Mouse (Mus musculus) embryonic facial prominence, embryonic 12.5 days (tissue): ENCODE measurements around the gene Lrrc37a. TPM values are rescaled to one million over a fixed set of nuclear protein-coding genes. Genes with fewer than 3 reads are reported as not detected.
A peak's percentile ranks its signal among the peaks of the same experiment; 100 is the strongest.
"Not testable (repeated sequence)": the region's sequence is repeated elsewhere in the genome, so short reads cannot be mapped to it uniquely, and the experiment has no call there.

Experiments used
- ATAC-seq: fragments of 200-750 bp; cut with Nextera tagmentation; 2 replicates; pipeline ENCODE4 v1.8.0; 2017; ENCODE audit not compliant: insufficient number of reproducible peaks, insufficient read depth, low FRiP score, low TSS enrichment
- H3K27ac ChIP-seq: fragments of 300-500 bp; sonication (generic); 2 replicates; pipeline ENCODE4 v1.5.1; 2016; ENCODE audit warnings: mild to moderate bottlenecking
- H3K27me3 ChIP-seq: fragments of 300-500 bp; sonication (generic); 2 replicates; pipeline ENCODE4 v1.6.1; 2016; ENCODE audit warnings: mild to moderate bottlenecking, moderate library complexity
- H3K36me3 ChIP-seq: fragments of 300-500 bp; sonication (generic); 2 replicates; pipeline ENCODE4 v1.6.1; 2016; ENCODE audit warnings: mild to moderate bottlenecking
- H3K4me1 ChIP-seq: fragments of 300-500 bp; sonication (generic); 2 replicates; pipeline ENCODE4 v1.6.1; 2016
- H3K4me2 ChIP-seq: fragments of 300-500 bp; sonication (generic); replicated peaks from 2 replicates; pipeline ENCODE4 v1.6.1; 2016; ENCODE audit warnings: mild to moderate bottlenecking, moderate library complexity
- H3K4me3 ChIP-seq: fragments of 300-500 bp; sonication (generic); 2 replicates; pipeline ENCODE4 v1.5.1; 2016; ENCODE audit warnings: mild to moderate bottlenecking
- H3K9ac ChIP-seq: fragments of 300-500 bp; sonication (generic); 2 replicates; pipeline ENCODE4 v1.6.1; 2016; ENCODE audit warnings: mild to moderate bottlenecking, moderate library complexity
- H3K9me3 ChIP-seq: fragments of 300-500 bp; sonication (generic); 2 replicates; pipeline ENCODE4 v1.6.1; 2016; ENCODE audit warnings: mild to moderate bottlenecking, moderate library complexity
- WGBS: fragments of 180-500 bp; shearing (Covaris S2); methylation state at CpG from one replicate; pipeline ENCODE4 v1.1.7; 2016; 5-methylcytosine and 5-hydroxymethylcytosine counted together
- polyA plus RNA-seq: library from polyadenylated mRNA; unstranded; fragments of >200 nt; fragmentation: Nextera tagmentation; extraction: Ambion mirVana; gene quantifications from 2 replicates; pipeline ENCODE4 v1.2.1, GENCODE M21; 2016

Lrrc37a gene
- polyA plus RNA-seq, 1 experiment from 2014 or later = not detected

GRCm38 (mm10) chr11:103412950-103413423, 91.4 kb downstream of the Lrrc37a start:
- Histone ChIP-seq H3K9me3 (no peaks in the 10 kb centered on the region), H3K36me3 (no peaks in the 10 kb centered on the region), H3K27ac (peak overlapping the region; percentile 73; the same call in 1 of the 2 replicates), H3K9ac (peak overlapping the region; percentile 40; the same call in 1 of the 2 replicates), H3K4me3 (peak overlapping the region; percentile 86), H3K4me1 (peaks cover 12% of the 10 kb centered on the region; the same call in 1 of the 2 replicates), H3K27me3 (0 out of 2 replicates have a peak, but pooled peaks cover 3% of the 10 kb centered on the region), H3K4me2 (peak overlapping the region; percentile 85)
- 2% methylated on average over 14 of the region's 14 CpGs for WGBS
- no peak for ATAC-seq

GRCm38 (mm10) chr11:103411981-103412949, 92.1 kb downstream of the Lrrc37a start, which contains the start of gene Plekhm1:
Gene Plekhm1, minus strand, starts transcription at chr11:103412687.
- Histone ChIP-seq H3K27ac (peak within 1 kb of the TSS; percentile 73; the same call in 1 of the 2 replicates), H3K36me3 (0 out of 2 replicates have a peak, but pooled peaks cover 2% of the 10 kb centered on the region), H3K4me2 (peak within 1 kb of the TSS; percentile 85), H3K27me3 (0 out of 2 replicates have a peak, but pooled peaks cover 3% of the 10 kb centered on the region), H3K9me3 (no peaks in the 10 kb centered on the region), H3K4me1 (peaks cover 12% of the 10 kb centered on the region; the same call in 1 of the 2 replicates), H3K9ac (peak within 1 kb of the TSS; percentile 75), H3K4me3 (peak within 1 kb of the TSS; percentile 86)
- ATAC-seq = peak; percentile 94
- WGBS = under 1% methylated on average over 65 of the region's 67 CpGs

DNA sequence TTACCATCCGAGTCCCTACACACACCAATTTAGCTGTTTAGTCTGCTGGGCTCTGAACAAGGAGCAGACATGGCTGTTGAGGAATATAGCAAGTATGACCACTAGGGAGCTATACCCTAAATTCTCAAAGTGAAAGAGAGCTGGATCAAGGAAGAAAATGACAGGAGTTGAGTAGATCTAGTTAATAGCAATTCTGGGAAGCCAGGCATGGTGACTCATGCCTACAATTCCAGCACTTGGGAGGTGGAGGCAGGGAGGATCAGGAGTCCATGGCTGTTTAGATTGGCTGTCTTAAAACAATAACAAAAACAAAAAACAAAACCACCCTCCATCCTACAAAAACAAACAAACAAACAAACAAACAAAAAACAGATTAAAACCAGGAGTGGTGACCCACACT, 93.1 kb downstream of the Lrrc37a start:
- peaks cover 12% of the 10 kb centered on the region; the same call in 1 of the 2 replicates for H3K4me1 ChIP-seq
- H3K9ac ChIP-seq = no peak overlapping the region
- H3K9me3 ChIP-seq = no peaks in the 10 kb centered on the region
- no peak overlapping the region for H3K27ac ChIP-seq
- 0 out of 2 replicates have a peak, but pooled peaks cover 3% of the 10 kb centered on the region for H3K27me3 ChIP-seq
- ATAC-seq = no peak
- peak overlapping the region; percentile 85 for H3K4me2 ChIP-seq
- WGBS = 75% methylated on average over 1 of the region's 1 CpGs
- H3K4me3 ChIP-seq = peak overlapping the region; percentile 86; the same call in 1 of the 2 replicates
- 0 out of 2 replicates have a peak, but pooled peaks cover 2% of the 10 kb centered on the region for H3K36me3 ChIP-seq

- Histone ChIP-seq H3K4me1 (peaks cover 12% of the 10 kb centered on the region; the same call in 1 of the 2 replicates), H3K9ac (no peak overlapping the region), H3K27me3 (no peaks in the 10 kb centered on the region), H3K4me2 (no peak overlapping the region), H3K27ac (no peak overlapping the region), H3K36me3 (peaks cover 5% of the 10 kb centered on the region; the same call in 1 of the 2 replicates), H3K9me3 (no peaks in the 10 kb centered on the region), H3K4me3 (no peak overlapping the region)
- WGBS = 90% methylated on average over 13 of the region's 13 CpGs
- no peak for ATAC-seq
Observed at GRCm38 (mm10) chr11:103408880-103409279, 95.5 kb downstream of the Lrrc37a start.

DNA sequence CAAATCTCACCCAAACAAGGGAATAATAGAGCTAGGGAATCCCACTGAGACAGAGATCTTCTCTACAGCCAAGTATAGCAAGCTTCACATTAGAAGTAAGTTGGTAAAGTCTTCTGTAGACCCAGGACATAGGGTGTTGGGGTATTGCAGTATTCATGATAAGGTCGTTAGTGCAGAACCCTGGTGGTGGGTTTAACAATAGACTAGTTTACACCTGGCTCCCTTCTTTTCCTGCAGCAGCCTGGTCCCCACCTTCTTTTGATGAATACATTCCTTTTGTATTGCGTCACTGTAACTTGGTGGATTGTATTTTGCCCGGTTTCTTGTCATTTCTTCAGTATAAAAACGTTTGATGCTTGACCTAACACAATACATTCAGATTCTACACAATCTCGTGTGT, 97.3 kb downstream of the Lrrc37a start:
- ATAC-seq, H3K9ac ChIP-seq: not testable (repeated sequence)
- 63% methylated on average over 5 of the region's 5 CpGs for WGBS

DNA sequence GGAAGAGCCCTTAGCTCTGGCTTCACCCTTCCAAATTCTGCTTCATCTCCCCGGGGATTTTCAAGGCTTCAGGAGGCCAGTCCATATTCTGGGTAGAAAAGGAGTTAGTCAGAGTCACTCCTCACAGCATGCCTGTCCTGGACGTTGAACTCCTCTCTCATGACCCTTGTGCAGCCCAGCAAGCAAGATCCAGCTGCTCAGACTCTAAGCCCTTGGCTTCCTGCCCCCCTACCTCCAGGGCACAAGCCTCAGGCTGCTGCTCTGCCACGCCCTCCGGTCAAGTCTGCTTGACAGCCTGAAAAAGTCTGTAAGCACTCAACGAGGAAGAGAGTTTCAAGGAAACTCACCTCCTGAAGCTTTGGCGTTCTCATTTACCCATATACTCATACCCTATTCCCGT, 97.8 kb downstream of the Lrrc37a start:
- no peak overlapping the region for H3K27ac ChIP-seq
- H3K27me3 ChIP-seq = no peaks in the 10 kb centered on the region
- no peak overlapping the region for H3K4me3 ChIP-seq
- peaks cover 5% of the 10 kb centered on the region; the same call in 1 of the 2 replicates for H3K4me1 ChIP-seq
- ATAC-seq = no peak
- no peaks in the 10 kb centered on the region for H3K9me3 ChIP-seq
- H3K4me2 ChIP-seq = no peak overlapping the region
- H3K9ac ChIP-seq = no peak overlapping the region
- WGBS = 75% methylated on average over 7 of the region's 7 CpGs
- H3K36me3 ChIP-seq = peaks cover 12% of the 10 kb centered on the region

More for the DNA sequence above, 97.3 kb downstream of the Lrrc37a start:
- H3K27me3 ChIP-seq, H3K27ac ChIP-seq, H3K4me2 ChIP-seq, H3K9me3 ChIP-seq, H3K4me3 ChIP-seq, H3K4me1 ChIP-seq: not testable (repeated sequence)
- peaks cover 12% of the 10 kb centered on the region for H3K36me3 ChIP-seq

DNA sequence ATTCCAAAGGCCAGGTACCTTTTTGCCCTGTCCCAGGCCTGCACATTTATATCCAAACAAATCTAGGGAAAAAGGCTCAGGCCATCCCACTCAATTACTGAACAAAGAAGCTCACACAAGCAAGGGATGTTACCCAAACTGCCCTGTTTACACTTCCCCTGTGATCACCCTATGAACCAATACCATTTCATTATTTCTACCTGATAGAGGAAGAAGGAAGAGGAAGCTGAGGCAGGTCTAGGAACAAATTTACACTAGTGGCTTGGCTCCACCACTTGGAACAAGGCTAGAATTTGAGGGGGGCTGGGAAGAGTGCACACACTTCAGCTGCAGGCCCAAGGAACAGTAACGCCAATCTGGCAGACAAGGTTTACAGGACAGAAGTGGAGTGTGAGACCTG, 98.6 kb downstream of the Lrrc37a start:
- Histone ChIP-seq H3K4me1 (no peaks in the 10 kb centered on the region), H3K4me2 (no peak overlapping the region), H3K9ac (no peak overlapping the region), H3K9me3 (no peaks in the 10 kb centered on the region), H3K27me3 (no peaks in the 10 kb centered on the region), H3K27ac (no peak overlapping the region), H3K36me3 (peaks cover 12% of the 10 kb centered on the region), H3K4me3 (no peak overlapping the region)
- ATAC-seq = no peak
- 89% methylated on average over 1 of the region's 1 CpGs for WGBS

- no peaks in the 10 kb centered on the region for H3K4me1 ChIP-seq
- H3K27me3 ChIP-seq = no peaks in the 10 kb centered on the region
- no peaks in the 10 kb centered on the region for H3K9me3 ChIP-seq
- H3K4me2 ChIP-seq = no peak overlapping the region
- no peak overlapping the region for H3K4me3 ChIP-seq
- H3K9ac ChIP-seq = no peak overlapping the region
- H3K27ac ChIP-seq = no peak overlapping the region
- ATAC-seq = no peak
- peaks cover 12% of the 10 kb centered on the region for H3K36me3 ChIP-seq
Observed at GRCm38 (mm10) chr11:103404618-103405017, 99.8 kb downstream of the Lrrc37a start.

GRCm38 (mm10) chr11:103403776-103404175, 100.6 kb downstream of the Lrrc37a start:
- H3K4me3 ChIP-seq = no peak overlapping the region
- H3K27me3 ChIP-seq = no peaks in the 10 kb centered on the region
- peaks cover 12% of the 10 kb centered on the region for H3K36me3 ChIP-seq
- no peak overlapping the region for H3K27ac ChIP-seq
- no peak overlapping the region for H3K4me2 ChIP-seq
- H3K9ac ChIP-seq = no peak overlapping the region
- WGBS = 41% methylated on average over 4 of the region's 4 CpGs
- H3K4me1 ChIP-seq = no peaks in the 10 kb centered on the region
- no peaks in the 10 kb centered on the region for H3K9me3 ChIP-seq
- ATAC-seq = no peak

- Histone ChIP-seq H3K9ac (no peak overlapping the region), H3K27ac (no peak overlapping the region), H3K27me3 (no peaks in the 10 kb centered on the region), H3K36me3 (peaks cover 12% of the 10 kb centered on the region), H3K9me3 (no peaks in the 10 kb centered on the region), H3K4me2 (no peak overlapping the region), H3K4me3 (no peak overlapping the region), H3K4me1 (no peaks in the 10 kb centered on the region)
- 92% methylated on average over 5 of the region's 5 CpGs for WGBS
- no peak for ATAC-seq
Observed at GRCm38 (mm10) chr11:103402738-103403137, 101.7 kb downstream of the Lrrc37a start.

DNA sequence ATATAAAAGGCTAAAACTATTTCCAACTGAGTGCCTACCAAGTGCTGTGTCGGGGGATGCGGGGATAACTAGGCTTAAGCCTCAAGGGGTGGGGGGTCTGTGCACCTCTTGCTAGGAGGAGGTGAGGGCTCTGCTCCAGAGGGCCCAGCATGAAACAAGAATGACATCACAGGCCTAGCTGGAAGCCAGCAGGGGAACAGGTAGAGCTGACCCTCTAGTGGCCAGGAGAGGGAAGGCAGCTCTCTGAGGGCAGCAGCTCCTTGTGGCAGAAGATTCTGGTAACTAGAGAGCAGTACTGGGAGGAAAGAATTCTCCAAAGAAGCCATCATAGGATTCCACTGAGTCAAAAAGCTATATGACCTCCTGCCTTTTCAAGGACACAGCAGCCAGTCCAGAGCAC, 102.2 kb downstream of the Lrrc37a start:
- peaks cover 10% of the 10 kb centered on the region for H3K36me3 ChIP-seq
- no peaks in the 10 kb centered on the region for H3K9me3 ChIP-seq
- H3K4me1 ChIP-seq = no peaks in the 10 kb centered on the region
- no peak overlapping the region for H3K4me3 ChIP-seq
- WGBS = 58% methylated on average over 2 of the region's 2 CpGs
- no peak overlapping the region for H3K9ac ChIP-seq
- H3K27me3 ChIP-seq = no peaks in the 10 kb centered on the region
- no peak for ATAC-seq
- H3K4me2 ChIP-seq = no peak overlapping the region
- no peak overlapping the region for H3K27ac ChIP-seq
